Mouse (Mus musculus) bone marrow, adult 2 months (tissue): ENCODE data around the gene Msto1. TPM values are rescaled to one million over a fixed set of nuclear protein-coding genes. Genes with fewer than 3 reads are reported as not detected.
A peak's percentile ranks its signal among the peaks of the same experiment; 100 is the strongest.
"Not testable (repeated sequence)": the region's sequence is repeated elsewhere in the genome, so short reads cannot be mapped to it uniquely, and the experiment has no call there.

Source experiments
- H3K27ac ChIP-seq: fragments of 200-500 bp; 2 replicates; pipeline ENCODE4 v1.5.1; 2012; ENCODE audit warnings: low read depth, mild to moderate bottlenecking, control low read depth, inconsistent platforms, low read length; ENCODE audit not compliant: control insufficient read depth, poor library complexity, insufficient read depth
- H3K4me1 ChIP-seq: fragments of 200-500 bp; 2 replicates; pipeline ENCODE4 v1.6.1; 2011; ENCODE audit warnings: low read length; ENCODE audit not compliant: control insufficient read depth, insufficient read depth
- H3K4me3 ChIP-seq: fragments of 200-500 bp; replicated peaks from 2 replicates; pipeline ENCODE3; 2011; ENCODE audit warnings: mild to moderate bottlenecking, low read depth, low read length, control low read depth; ENCODE audit not compliant: control insufficient read depth
- CTCF ChIP-seq: fragments of 200-500 bp; IDR thresholded peaks from 2 replicates; pipeline ENCODE4 v1.5.1; 2011; ENCODE audit warnings: low read length, control low read depth; ENCODE audit not compliant: control insufficient read depth, insufficient read depth
- POLR2A ChIP-seq: fragments of 200-500 bp; IDR thresholded peaks from 2 replicates; pipeline ENCODE4 v1.6.1; 2011; ENCODE audit warnings: low read depth, mild to moderate bottlenecking, control low read depth, low read length, borderline replicate concordance; ENCODE audit not compliant: control insufficient read depth
- WGBS: fragments of 180-500 bp; shearing (Covaris S2); methylation state at CpG from one replicate; pipeline ENCODE4 v1.1.7; 2018; 5-methylcytosine and 5-hydroxymethylcytosine counted together
- polyA plus RNA-seq: library from polyadenylated mRNA; stranded (reverse); fragments of >200 nt; gene quantifications from 2 replicates; pipeline ENCODE4 v1.2.4, GENCODE M21; 2011; ENCODE audit warnings: low replicate concordance; ENCODE audit not compliant: missing spikeins, insufficient read depth, insufficient read length

The Msto1 gene
- polyA plus RNA-seq, 1 experiment: 13.7 TPM

DNA sequence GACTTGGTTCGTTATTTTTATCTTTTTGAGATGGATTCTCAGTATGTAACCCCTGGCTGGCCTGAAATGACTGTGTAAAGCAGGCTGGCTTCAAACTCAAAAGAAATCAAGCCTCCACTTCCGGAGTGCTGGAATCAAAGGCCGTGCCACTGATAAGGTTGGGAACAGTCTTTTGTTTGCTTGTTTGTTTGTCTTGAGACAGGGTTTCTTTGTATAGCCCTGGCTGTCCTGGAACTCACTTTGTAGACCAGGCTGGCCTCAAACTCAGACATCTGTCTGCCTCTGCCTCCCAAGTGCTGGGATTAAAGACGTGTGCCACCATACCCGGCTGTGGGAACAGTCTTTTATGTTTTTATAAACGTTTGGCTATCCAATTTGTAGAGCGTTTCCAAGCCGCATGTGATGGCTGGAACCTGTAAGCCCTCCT, 598 bp upstream of the Msto1 start:
- Histone ChIP-seq H3K27ac (peak overlapping the region; percentile 70; the same call in 1 of the 2 replicates), H3K4me3 (peak overlapping the region; percentile 84), H3K4me1 (peaks cover 2% of the 10 kb centered on the region; the same call in 1 of the 2 replicates)
- WGBS: 25% methylated on average over 8 of the region's 8 CpGs
- TF ChIP-seq POLR2A (no peak), CTCF (no peak)

DNA sequence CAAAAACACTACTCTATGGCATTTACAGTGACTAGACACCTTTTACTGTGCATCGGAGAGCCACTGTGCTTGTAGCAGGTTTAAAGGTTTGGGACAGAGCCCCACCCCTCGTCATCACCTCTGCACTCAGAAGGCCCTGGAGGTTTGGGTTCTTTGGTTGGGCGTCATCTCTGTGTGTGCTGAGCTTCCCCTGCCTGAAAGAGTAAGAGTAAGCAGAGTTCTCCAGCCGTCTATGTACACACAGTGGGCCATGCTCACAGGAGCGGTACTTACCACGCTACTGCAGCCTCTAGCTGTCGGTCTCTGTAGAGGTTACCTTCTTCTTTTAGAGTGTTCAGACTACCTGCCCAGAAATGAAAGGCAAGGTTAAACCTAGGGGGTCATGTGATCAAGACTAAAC, 1.2 kb downstream of the Msto1 start:
- TF ChIP-seq POLR2A (no peak), CTCF (no peak)
- H3K4me3 ChIP-seq: no peak overlapping the region

DNA sequence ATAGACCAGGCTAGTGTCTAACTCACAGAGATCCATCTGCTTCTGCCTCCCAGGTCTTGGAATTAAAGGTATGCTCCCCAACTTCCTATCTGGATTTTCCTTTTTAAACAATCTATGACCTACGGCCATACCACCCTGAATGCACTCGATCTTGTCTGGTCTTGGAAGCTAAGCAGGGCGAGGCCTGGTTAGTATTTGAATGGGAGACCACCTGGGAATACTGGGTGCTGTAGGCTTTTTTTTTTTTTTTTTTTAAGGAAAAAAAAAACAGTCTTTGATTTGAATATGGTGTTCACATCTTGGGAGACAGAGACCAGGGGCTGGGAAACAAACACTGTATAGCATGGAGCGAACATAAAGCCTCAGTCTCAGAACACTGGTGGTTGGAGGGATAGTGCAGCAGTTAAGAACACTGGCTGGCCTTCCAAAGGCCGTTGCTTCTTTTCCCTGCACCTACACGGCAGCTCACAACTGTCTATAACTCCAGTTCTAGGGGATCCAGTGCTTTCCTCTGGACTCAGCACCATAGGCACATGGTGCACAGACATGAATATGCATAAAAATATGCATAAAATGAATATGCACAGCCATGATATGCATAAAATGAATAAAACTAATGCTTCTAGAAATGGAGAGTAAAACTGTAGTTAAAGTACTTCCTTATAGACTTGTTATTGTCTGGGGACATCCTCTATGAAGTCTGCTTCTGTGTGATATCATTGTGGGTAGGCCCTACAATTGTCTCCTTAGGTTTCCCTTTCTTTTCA, 7.2 kb downstream of the Msto1 start:
- TF ChIP-seq CTCF: no peak
- no peak for TF ChIP-seq POLR2A
- H3K27ac ChIP-seq: no peak overlapping the region
- WGBS: 89% methylated on average over 6 of the region's 6 CpGs
- H3K4me3 ChIP-seq: no peak overlapping the region
- H3K4me1 ChIP-seq: no peaks in the 10 kb centered on the region

More for the DNA sequence above, 1.2 kb downstream of the Msto1 start:
- peaks cover 2% of the 10 kb centered on the region; the same call in 1 of the 2 replicates for H3K4me1 ChIP-seq
- 90% methylated on average over 7 of the region's 7 CpGs for WGBS
- H3K27ac ChIP-seq: no peak overlapping the region

DNA sequence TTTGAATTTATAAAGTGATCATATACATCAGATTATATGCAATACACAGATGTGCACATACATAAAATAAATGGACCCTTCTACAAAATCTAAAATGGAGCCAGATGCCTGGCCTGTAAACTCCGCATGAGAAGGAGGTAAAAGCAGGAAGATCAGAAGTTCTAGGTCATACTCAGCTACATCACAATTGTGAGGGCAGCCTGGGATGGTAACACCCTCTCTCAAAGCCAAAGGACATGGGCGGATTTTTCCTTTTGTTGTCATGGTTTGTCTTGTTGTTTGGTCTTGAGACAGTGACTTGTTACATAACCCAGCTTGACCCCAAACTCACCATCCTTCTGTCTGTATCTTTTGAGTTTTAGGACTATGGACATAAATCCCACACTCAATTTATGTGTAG, 8.1 kb downstream of the Msto1 start:
- H3K27ac ChIP-seq: no peak overlapping the region
- WGBS: 87% methylated on average over 2 of the region's 2 CpGs
- TF ChIP-seq CTCF (no peak), POLR2A (no peak)
- no peak overlapping the region for H3K4me3 ChIP-seq
- no peaks in the 10 kb centered on the region for H3K4me1 ChIP-seq

DNA sequence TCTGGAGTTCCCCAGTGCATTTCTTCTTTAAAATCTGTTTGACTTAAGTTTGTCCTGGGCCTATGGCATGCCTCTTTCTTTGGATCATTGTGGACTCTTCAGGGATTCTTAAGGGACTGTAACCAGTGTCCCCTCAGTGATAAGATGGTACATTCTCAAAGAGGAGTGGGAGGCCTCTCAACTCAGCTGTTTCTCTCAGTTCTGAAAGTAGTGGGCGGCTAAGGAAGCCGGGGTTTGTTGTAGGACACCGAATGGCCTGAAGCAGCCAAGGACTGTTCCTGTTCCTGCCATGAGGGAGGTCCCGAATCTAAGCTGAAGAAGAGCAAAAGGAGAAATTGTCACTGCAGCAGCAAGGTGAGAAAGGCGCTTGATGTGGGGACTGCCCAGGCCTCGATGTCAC, 8.6 kb downstream of the Msto1 start:
- no peaks in the 10 kb centered on the region for H3K4me1 ChIP-seq
- no peak overlapping the region for H3K27ac ChIP-seq
- TF ChIP-seq CTCF (no peak), POLR2A (no peak)
- 87% methylated on average over 6 of the region's 6 CpGs for WGBS
- no peak overlapping the region for H3K4me3 ChIP-seq

DNA sequence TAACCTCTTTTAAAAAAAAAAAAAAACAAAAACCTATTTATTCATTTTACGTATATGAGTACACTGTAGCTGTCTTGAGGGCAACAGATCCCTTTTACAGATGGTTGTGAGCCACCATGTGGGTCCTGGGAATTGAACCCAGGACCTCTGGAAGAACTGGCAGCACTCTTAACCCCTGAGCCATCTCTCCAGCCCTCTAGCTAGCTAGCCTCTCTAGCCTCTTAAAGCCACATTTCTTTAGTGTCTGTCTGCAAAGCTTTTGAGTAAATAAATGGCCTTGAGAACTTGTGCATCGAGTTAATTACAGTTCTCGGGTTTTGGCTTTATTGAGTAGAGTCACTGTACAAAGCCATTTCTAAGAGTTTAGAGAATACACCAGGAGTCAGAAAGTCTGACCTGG, 9.0 kb downstream of the Msto1 start:
- no peak for TF ChIP-seq CTCF
- Histone ChIP-seq H3K4me3 (no peak overlapping the region), H3K4me1 (no peaks in the 10 kb centered on the region), H3K27ac (no peak overlapping the region)
- WGBS: 92% methylated on average over 3 of the region's 3 CpGs

DNA sequence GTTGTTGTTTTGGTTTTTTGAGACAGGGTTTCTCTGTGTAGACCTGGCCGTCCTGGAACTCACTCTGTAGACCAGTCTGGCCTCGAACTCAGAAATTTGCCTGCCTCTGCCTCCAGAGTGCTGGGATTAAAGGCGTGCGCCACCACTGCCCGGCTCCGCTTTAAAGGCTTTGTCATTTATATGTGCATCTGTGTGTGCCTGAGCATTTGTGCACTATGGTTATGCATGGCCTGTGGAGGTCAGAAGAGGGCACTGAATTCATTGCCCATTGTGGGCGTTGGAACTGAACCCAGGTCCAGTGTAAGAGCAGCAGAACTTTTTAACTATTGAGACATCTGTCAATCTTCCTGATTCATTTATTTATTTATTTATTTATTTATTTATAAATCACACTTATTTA, 20.8 kb downstream of the Msto1 start:
- not testable (repeated sequence) for H3K27ac ChIP-seq, H3K4me1 ChIP-seq, H3K4me3 ChIP-seq
- 90% methylated on average over 7 of the region's 7 CpGs for WGBS

DNA sequence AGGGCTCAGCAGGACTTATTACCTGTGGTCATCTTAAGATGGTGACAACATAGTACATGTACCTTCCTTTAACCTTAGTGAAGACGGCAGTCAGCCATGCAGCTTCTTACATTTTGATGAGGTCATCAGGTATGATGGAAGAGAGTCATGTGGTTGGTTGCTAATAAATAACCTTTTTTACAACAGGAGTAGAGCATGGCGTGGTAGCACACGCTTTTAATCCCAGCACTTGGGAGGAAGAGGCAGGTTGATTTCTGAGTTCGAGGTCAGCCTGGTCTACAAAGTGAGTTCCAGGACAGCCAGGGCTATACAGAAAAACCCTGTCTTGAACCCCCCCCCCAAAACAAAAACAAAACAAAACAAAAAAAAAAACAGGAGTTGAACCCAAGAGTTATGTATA, 31.3 kb downstream of the Msto1 start:
- not testable (repeated sequence) for H3K27ac ChIP-seq, H3K4me1 ChIP-seq, H3K4me3 ChIP-seq
- WGBS: 90% methylated on average over 4 of the region's 4 CpGs

DNA sequence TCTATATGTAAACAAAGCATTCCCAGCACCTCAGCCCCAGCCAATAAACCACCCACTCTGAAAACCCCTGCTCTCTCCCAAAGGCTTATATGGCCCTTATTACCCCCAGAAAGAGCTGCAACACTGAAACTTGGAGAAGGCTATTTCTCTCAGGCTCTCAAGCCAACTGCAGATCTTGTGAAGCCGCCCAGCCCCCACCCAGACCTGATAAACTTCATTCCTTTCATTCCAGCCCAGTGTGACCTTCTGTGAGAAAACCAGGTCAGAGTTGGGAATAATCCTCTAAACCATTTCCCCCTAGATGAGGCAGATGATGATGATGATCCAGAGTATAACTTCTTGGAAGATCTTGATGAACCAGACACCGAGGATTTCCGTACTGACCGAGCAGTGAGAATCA, 45.4 kb downstream of the Msto1 start:
- 100% methylated on average over 2 of the region's 4 CpGs for WGBS
- not testable (repeated sequence) for H3K4me3 ChIP-seq, H3K27ac ChIP-seq, H3K4me1 ChIP-seq

DNA sequence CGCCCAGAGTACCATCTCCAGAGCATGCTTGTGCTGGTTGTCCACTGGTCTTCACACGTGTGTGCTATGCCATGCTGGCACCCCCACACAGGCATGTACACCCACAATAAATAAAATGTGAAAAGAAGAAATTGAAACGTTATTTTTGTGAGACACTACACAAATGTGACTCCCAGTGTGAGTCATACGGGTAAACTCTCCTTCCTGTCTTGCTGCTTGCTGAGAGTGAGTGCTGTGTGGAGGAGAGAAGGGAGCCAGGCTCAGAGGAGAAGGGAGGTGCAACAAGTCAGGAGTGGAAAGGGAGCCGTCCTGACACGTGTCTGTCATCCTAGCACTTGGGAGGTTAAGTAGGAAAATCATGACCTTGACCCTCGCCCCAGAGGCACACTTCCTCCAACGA, 46.6 kb downstream of the Msto1 start:
- H3K4me1 ChIP-seq, H3K27ac ChIP-seq, H3K4me3 ChIP-seq: not testable (repeated sequence)
- no CpG with 5 or more reads among the region's 8 CpGs for WGBS

DNA sequence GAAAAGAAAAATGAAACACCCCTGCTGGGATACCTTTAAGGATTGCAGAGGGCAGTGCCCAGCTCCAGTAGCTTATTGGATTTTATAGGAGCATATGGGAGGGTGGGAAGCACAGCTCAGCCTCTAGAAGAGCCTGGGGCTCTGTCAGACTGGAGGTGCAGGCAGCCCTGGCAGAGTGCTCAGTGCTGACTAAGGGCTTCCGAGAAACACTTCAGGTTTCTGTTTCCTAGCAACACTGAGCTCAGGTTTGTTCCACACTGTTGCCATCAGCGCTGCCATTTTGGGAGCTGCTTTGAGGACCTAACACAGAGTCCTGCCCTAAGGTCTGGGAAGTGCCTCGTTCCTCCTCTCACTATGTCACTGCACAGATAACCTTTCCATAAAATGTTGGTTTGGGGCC, 47.1 kb downstream of the Msto1 start:
- WGBS: no CpG with 5 or more reads among the region's 3 CpGs
- not testable (repeated sequence) for H3K27ac ChIP-seq, H3K4me3 ChIP-seq, H3K4me1 ChIP-seq
